Comparison of ENCODE assay signal across 16 mouse cellular contexts in the genomic region with DNA sequence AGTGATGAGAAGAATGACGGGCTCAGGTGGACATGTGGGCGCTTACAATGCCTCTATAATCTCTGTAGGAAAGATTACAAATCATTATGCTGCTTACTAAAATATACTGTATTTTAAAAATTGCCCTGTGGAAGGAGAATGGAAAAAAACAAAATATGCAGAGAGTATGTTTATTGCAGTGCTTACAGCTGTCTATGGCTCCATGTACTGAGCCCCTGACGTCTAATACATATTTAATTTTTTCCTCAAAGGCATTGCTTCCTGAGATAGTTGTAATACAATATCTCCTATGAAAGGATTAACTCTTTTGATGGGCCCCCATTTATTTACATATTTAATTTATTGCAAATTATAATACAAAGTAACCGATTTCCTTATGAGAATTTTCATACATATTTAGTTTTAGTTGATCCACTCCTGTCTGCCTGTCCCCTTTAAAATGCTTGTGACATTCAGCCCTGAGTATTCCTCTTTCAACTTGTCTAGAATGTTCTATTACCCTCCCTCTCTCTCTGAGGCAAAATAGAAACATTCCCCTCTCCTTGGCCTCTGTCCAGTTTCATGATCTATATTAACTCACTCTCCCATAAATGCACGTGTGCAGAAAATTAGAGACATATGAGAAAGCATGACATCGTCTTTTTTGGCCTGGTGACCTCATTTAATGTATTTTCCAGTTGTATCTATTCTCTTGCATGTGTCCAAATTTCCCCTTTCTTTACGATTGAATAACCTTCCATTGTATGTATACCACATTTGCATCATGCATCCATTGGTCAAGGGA.
"Had no signal": no experiment of that assay in that cellular context is flagged by ENCODE, and none has a peak within 500 bp of the region (broad histone marks: within the 10 kb centered on the region; RNA-seq: fewer than 3 reads in every experiment).

No protein-coding gene starts in this region.

- H3K4me1 ChIP-seq: intestine, embryonic 15.5 days; liver, embryonic 15.5 days; megakaryocyte, embryonic 14.5 days had no signal

- H3K4me3 ChIP-seq: intestine, embryonic 15.5 days; layer of hippocampus, adult 2 months; limb, embryonic 13.5 days; liver, embryonic 15.5 days; megakaryocyte, embryonic 14.5 days; myocyte; neural tube, embryonic 15.5 days had no signal

- H3K27me3 ChIP-seq: intestine, embryonic 15.5 days; limb, embryonic 13.5 days; liver, embryonic 15.5 days; megakaryocyte, embryonic 14.5 days; neural tube, embryonic 15.5 days had no signal

- H3K9ac ChIP-seq: intestine, embryonic 15.5 days; limb, embryonic 13.5 days; liver, embryonic 15.5 days; neural tube, embryonic 15.5 days had no signal

- H3K27ac ChIP-seq: intestine, embryonic 15.5 days; layer of hippocampus, adult 2 months; liver, embryonic 15.5 days; macrophage; neural tube, embryonic 15.5 days had no signal

- H3K36me3 ChIP-seq: intestine, embryonic 15.5 days; limb, embryonic 13.5 days; liver, embryonic 15.5 days; neural tube, embryonic 15.5 days had no signal

- DNase-seq: kidney, adult 18-20 months; kidney, postnatal 10 days; kidney, postnatal 4 days; lung, adult 2 months; lung, postnatal 14 days; right cerebral cortex, postnatal 25 days; thymus, postnatal 36 days had no signal

- H3K9me3 ChIP-seq: intestine, embryonic 15.5 days; limb, embryonic 13.5 days; liver, embryonic 15.5 days; megakaryocyte, embryonic 14.5 days; neural tube, embryonic 15.5 days had no signal

- H3K4me2 ChIP-seq: intestine, embryonic 15.5 days; limb, embryonic 13.5 days; liver, embryonic 11.5 days; liver, embryonic 15.5 days; neural tube, embryonic 15.5 days had no signal

- ATAC-seq: intestine, embryonic 15.5 days had no signal
